Mouse (Mus musculus): Measurements from ENCODE around the gene Gm9507.
"Not testable (repeated sequence)": the region's sequence is repeated elsewhere in the genome, so short reads cannot be mapped to it uniquely, and the experiment has no call there.

Gm9507 gene

GRCm38 (mm10) chr10:77811743-77812142 lies at the start of gene Gm9507:
Gene Gm9507 (minus strand): TSS chr10:77811843.
- no peak for DNase-seq (ENCODE audit: low read depth, low spot score)

GRCm38 (mm10) chr10:77852559-77852958 lies 40.9 kb upstream of the Gm9507 start, which contains the start of gene Gm10318:
Gene Gm10318 (plus strand): TSS chr10:77852859.
- no peak for DNase-seq (ENCODE audit: low read depth, low spot score)

GRCm38 (mm10) chr10:77847538-77847937 lies 35.9 kb upstream of the Gm9507 start:
- DNase-seq (ENCODE audit: low read depth, low spot score): no peak

GRCm38 (mm10) chr10:77846961-77847360 lies 35.3 kb upstream of the Gm9507 start:
- DNase-seq (ENCODE audit: low read depth, low spot score): peak; percentile 20

DNA sequence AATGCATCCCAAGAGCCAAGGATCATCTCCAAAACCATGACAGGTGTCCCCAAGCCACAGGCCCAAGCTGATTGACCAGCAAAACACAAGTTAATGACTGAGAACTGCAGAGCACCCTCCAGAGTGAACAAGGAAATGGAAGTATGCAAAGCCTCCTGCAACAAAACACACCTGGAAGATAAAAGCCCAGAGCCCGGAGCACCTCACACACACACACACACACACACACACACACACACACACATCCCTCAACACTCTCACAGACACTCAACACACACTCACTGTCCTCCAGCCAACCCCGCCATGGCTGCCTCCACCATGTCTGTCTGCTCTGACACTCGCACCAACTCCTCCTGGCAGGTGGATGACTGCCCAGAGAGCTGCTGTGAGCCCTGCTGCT lies 34.9 kb upstream of the Gm9507 start, which contains the start of gene Gm36176:
Gene Gm36176 (plus strand): TSS at position 301 of the 400 bp plus-strand sequence.
- no peak for DNase-seq (ENCODE audit: low read depth, low spot score)

DNA sequence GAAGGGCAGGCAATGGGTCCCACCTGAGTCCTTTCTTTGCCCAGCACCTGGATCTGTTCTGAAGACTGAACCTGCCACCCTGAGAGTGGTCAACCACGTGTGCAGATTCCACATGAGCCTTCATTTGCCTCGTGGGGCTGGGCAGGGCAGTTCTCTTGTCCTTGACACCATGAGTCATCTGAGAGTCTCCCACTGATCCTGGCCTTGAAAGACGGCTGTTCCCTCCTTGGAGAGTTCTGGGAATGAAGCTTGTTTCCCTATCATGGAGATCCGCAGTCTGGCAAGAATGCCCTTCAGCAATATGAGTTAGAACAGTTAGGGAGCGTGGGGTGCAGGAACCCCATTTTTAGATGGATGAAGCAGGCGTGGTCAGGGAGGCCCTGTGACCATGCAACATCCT lies 27.4 kb upstream of the Gm9507 start:
- DNase-seq (ENCODE audit: low read depth, low spot score): no peak

- DNase-seq (ENCODE audit: low read depth, low spot score): peak; percentile 35
Measured at GRCm38 (mm10) chr10:77835647-77836046, 24.0 kb upstream of the Gm9507 start, which contains the start of gene Krtap10-10. Gene Krtap10-10 (plus strand): TSS chr10:77835947.

DNA sequence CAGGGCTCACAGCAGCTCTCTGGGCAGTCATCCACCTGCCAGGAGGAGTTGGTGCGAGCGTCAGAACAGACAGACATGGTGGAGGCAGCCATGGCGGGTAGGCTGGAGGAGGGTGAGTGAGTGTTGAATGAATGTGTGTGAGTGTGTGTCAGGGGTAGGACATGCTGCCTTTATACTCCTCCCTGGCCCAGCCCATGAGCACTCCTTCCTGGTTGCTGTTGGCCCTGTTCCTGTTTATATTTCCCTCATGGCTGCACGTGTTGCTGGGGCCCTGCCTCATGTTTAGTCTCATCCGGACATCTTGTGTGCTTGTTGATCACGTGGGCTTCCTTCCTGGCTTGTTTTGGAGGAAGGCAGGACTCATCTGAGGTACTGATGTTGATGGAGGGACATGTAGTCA lies 15.3 kb upstream of the Gm9507 start, which contains the start of gene Krtap10-4:
Gene Krtap10-4 (minus strand): TSS at position 145 of the 400 bp plus-strand sequence.
- no peak for DNase-seq (ENCODE audit: low read depth, low spot score)

- no peak for DNase-seq (ENCODE audit: low read depth, low spot score)
Measured at GRCm38 (mm10) chr10:77819203-77819602, 7.6 kb upstream of the Gm9507 start.

DNA sequence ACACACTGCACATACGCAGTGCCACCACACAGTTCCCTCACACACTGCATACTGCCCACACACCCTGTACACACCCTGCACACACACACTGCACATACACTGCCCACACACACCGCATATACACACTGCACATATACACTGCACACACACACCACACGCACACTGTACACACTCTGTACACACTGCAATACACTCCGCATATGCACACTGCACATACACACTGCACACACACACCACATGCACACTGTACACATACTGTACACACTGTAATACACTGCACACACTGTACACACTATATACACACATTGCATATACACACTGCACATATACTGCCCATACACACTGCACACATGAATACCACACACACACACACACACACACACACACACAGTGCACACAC lies 6.9 kb upstream of the Gm9507 start:
- DNase-seq (ENCODE audit: low read depth, low spot score): no peak

GRCm38 (mm10) chr10:77815514-77815913 lies 3.9 kb upstream of the Gm9507 start:
- DNase-seq (ENCODE audit: low read depth, low spot score): peak; percentile 19

DNA sequence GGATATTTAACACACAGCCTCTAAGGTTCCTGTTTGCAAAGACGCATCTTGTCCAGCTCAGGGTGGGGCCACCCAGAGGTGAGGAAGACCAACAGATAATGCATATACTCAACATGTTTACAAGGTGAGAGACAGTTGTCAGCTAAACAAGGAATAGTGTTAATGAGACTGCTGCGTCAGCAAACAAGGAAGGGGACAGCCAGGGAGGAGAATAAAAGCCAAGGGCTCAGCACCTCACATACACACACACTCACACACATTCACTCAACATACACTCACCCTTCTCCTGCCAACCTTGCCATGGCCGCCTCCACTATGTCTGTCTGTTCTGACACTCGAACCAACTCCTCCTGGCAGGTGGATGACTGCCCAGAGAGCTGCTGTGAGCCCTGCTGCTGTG lies 2.7 kb upstream of the Gm9507 start, which contains the start of gene Gm2696:
Gene Gm2696 (plus strand): TSS at position 301 of the 400 bp plus-strand sequence.
- no peak for DNase-seq (ENCODE audit: low read depth, low spot score)

DNA sequence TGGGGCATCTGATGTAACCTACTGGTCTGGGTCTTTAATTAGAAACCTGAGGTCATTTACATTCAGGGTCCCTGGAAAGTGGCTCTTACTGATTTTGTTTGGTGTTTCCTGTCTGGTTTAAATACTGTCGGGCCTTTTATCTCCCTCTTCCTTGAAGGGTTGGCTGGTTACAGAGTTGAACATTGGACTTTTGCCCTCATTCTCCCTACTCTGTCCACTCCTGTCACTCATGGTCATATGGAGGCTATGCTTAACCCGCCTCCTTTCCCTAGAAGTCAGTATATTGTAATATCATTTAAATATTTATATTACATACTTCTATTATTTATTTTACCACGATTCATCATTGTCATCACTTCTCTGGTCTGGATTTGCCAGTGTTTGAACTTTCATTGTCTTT lies 7.5 kb downstream of the Gm9507 start:
- no peak for DNase-seq (ENCODE audit: low read depth, low spot score)

DNA sequence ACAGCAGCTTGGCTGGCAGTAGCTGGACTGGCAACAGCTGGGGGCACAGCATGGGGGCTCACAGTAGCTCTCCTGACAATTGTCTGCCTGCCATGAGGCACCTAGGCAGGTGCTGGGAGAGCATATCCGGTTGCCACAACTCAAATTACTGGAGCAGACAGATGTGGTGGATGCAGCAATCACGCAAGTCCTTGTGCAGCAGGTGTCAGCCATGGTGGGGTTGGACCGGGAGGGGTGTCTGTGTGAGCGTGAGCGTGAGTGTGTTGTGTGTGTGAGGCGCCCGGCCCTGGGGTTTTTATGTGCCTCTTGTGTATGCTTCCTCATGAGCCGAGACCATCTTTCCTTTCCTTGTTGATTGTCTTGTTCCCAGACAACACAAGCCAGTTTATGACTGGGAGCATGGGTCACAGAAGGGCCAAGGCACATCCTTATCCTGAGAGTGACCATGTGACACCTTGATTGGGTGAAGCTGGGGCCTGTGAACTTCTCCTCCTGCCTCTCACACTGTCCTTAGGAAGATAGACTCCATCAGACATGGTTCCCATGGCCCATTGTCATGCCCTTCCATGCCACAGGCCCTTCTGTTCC lies 12.6 kb downstream of the Gm9507 start, which contains the start of gene Gm19668:
Gene Gm19668 (minus strand): TSS at position 213 of the 588 bp plus-strand sequence.
- no peak for DNase-seq (ENCODE audit: low read depth, low spot score)

GRCm38 (mm10) chr10:77798164-77798920 lies 13.3 kb downstream of the Gm9507 start:
- peak; percentile 23 for DNase-seq (ENCODE audit: low read depth, low spot score)

DNA sequence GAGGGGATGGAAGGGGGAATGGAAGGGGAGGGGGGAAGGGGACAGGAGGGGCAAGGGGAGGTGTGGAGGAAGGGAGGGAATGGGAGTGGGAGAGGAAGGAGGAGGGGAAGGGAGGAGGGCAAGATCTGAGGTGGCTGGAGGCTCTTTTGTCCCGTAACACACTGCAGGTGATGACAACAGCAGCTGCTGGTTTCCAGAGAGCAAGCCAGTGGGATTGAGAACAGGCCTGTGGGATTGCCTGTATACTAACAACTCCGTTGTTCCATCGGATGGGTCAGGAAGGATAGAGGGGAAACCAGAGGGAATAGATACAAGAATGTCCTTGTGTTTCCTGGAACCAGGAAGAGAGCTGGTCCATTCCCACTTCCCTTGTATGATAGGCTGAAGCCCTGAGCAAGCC lies 14.0 kb downstream of the Gm9507 start:
- no peak for DNase-seq (ENCODE audit: low read depth, low spot score)

DNA sequence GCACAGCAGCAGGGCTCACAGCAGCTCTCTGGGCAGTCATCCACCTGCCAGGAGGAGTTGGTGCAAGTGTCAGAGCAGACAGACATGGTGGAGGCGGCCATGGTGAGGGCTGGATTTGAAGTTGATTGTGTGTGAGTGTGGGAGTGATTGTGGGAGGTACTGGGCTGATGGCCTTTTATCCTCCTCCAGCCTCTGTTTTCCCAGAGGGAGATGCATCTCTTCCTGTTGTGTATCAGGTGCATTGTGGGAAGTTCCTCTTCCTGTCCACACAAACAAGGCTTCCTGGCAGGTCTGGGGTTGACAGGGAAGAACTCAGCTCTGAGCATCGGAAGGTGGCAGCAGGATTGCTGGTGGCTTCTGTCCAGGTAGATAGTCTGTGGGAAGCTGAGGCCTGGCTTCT lies 16.7 kb downstream of the Gm9507 start, which contains the start of gene Gm9639:
Gene Gm9639 (minus strand): TSS at position 101 of the 400 bp plus-strand sequence.
- DNase-seq (ENCODE audit: low read depth, low spot score): no peak

GRCm38 (mm10) chr10:77788621-77789020 lies 23.0 kb downstream of the Gm9507 start:
- no peak for DNase-seq (ENCODE audit: low read depth, low spot score)

DNA sequence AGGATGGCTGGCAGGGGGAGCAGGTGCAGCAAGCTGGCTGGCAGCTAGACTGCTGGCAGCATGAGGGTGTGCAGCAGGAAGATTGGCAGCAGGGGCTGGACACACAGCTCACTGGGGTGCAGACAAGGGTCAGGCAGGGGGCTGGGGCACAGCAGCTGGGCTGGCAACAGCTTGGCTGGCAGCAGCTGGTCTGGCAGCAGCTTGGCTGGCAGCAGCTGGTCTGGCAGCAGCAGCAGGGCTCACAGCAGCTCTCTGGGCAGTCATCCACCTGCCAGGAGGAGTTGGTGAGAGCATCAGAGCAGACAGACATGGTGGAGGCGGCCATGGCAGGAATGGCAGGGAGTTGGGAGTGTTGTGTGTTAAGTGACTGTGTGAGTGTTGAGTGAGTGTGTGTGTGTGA lies 23.8 kb downstream of the Gm9507 start, which contains the start of gene Gm7137:
Gene Gm7137 (minus strand): TSS at position 325 of the 400 bp plus-strand sequence.
- not testable (repeated sequence) for DNase-seq (ENCODE audit: low read depth, low spot score)

GRCm38 (mm10) chr10:77783396-77783795 lies 28.2 kb downstream of the Gm9507 start:
- DNase-seq (ENCODE audit: low read depth, low spot score): not testable (repeated sequence)

DNA sequence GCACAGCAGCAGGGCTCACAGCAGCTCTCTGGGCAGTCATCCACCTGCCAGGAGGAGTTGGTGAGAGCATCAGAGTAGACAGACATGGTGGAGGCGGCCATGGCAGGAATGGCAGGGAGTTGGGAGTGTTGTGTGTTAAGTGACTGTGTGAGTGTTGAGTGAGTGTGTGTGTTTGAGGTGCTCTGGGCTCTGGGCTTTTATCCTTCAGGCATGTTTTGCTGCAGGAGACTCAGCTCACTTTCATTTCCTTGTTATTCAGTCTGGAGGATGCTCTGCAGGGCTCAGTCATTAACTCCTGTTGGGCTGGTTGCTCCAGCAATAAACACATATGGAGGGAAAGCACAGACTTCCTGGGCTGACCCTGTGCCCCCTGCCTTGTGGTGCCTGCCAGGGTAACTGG lies 29.2 kb downstream of the Gm9507 start, which contains the start of gene Gm3250:
Gene Gm3250 (minus strand): TSS at position 101 of the 400 bp plus-strand sequence.
- not testable (repeated sequence) for DNase-seq (ENCODE audit: low read depth, low spot score)

DNA sequence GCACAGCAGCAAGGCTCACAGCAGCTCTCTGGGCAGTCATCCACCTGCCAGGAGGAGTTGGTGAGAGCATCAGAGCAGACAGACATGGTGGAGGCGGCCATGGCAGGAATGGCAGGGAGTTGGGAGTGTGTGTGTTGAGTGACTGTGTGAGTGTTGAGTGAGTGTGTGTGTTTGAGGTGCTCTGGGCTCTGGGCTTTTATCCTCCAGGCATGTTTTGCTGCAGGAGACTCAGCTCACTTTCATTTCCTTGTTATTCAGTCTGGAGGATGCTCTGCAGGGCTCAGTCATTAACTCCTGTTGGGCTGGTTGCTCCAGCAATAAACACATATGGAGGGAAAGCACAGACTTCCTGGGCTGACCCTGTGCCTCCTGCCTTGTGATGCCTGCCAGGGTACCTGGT lies 34.8 kb downstream of the Gm9507 start, which contains the start of gene Gm7138:
Gene Gm7138 (minus strand): TSS at position 101 of the 400 bp plus-strand sequence.
- DNase-seq (ENCODE audit: low read depth, low spot score): not testable (repeated sequence)

Measured in brain, adult 2 months (tissue).